Mouse (Mus musculus): Measurements from ENCODE around the gene Slc38a10.

- TF ChIP-seq CTCF (IDR thresholded peaks at IDR 0.05; ENCODE audit: borderline replicate concordance, insufficient read depth, low read length) (no peak), POLR2A (IDR thresholded peaks at IDR 0.05; ENCODE audit: low read depth, low read length) (peak; percentile 99)
These were observed 38.5 kb upstream of the Slc38a10 start for GRCm38 (mm10) chr11:120189459-120190312.

Measured in embryonic fibroblast, embryonic 13.5 days (primary cell).